Mouse (Mus musculus) thymus, adult 2 months (tissue): ENCODE data around the gene Mlxip. TPM values are rescaled to one million over a fixed set of nuclear protein-coding genes. Genes with fewer than 3 reads are reported as not detected.

Experiments used
- DNase-seq: peaks from one replicate; pipeline ENCODE4 v3.0.0; 2021
- H3K27ac ChIP-seq: fragments of 200-500 bp; 2 replicates; pipeline ENCODE4 v1.5.1; 2012; ENCODE audit warnings: low read length, control low read depth; ENCODE audit not compliant: control insufficient read depth, insufficient read depth
- H3K27me3 ChIP-seq: fragments of 200-500 bp; 2 replicates; pipeline ENCODE4 v1.6.1; 2012; ENCODE audit warnings: mild to moderate bottlenecking, low read length, moderate library complexity, mixed read lengths; ENCODE audit not compliant: control insufficient read depth, insufficient read depth
- H3K36me3 ChIP-seq: fragments of 200-500 bp; 2 replicates; pipeline ENCODE4 v1.6.1; 2012; ENCODE audit warnings: mild to moderate bottlenecking, low read length, moderate library complexity; ENCODE audit not compliant: control insufficient read depth, insufficient read depth
- H3K4me1 ChIP-seq: fragments of 200-500 bp; replicated peaks from 2 replicates; pipeline ENCODE4 v1.6.1; 2012; ENCODE audit warnings: low read length; ENCODE audit not compliant: control insufficient read depth, insufficient read depth
- H3K4me3 ChIP-seq: fragments of 200-500 bp; 2 replicates; pipeline ENCODE4 v1.5.1; 2012; ENCODE audit warnings: mild to moderate bottlenecking, low read length, control low read depth, moderate library complexity; ENCODE audit not compliant: control insufficient read depth, insufficient read depth
- CTCF ChIP-seq: fragments of 200-500 bp; IDR thresholded peaks from 2 replicates; pipeline ENCODE4 v1.5.1; 2012; ENCODE audit warnings: mild to moderate bottlenecking, control low read depth, low read length, moderate library complexity, borderline replicate concordance; ENCODE audit not compliant: control insufficient read depth, poor library complexity, insufficient read depth; ENCODE audit errors: extremely low read depth
- POLR2A ChIP-seq: fragments of 200-500 bp; IDR thresholded peaks from 2 replicates; pipeline ENCODE4 v1.6.1; 2012; ENCODE audit warnings: mild to moderate bottlenecking, low read length, control low read depth, moderate library complexity; ENCODE audit not compliant: control insufficient read depth, poor library complexity, insufficient read depth; ENCODE audit errors: extremely low read depth
- WGBS: fragments of 180-500 bp; shearing (Covaris S2); methylation state at CpG from one replicate; pipeline ENCODE4 v1.1.7; 2018; 5-methylcytosine and 5-hydroxymethylcytosine counted together
- polyA plus RNA-seq: library from polyadenylated mRNA; depleted of rRNA; stranded (reverse); fragments of >200 nt; gene quantifications from 2 replicates; pipeline ENCODE4 v1.2.3, GENCODE M21; 2012; rRNA removed

The Mlxip gene
- polyA plus RNA-seq: 113 and 124 TPM in 2 replicates

DNA sequence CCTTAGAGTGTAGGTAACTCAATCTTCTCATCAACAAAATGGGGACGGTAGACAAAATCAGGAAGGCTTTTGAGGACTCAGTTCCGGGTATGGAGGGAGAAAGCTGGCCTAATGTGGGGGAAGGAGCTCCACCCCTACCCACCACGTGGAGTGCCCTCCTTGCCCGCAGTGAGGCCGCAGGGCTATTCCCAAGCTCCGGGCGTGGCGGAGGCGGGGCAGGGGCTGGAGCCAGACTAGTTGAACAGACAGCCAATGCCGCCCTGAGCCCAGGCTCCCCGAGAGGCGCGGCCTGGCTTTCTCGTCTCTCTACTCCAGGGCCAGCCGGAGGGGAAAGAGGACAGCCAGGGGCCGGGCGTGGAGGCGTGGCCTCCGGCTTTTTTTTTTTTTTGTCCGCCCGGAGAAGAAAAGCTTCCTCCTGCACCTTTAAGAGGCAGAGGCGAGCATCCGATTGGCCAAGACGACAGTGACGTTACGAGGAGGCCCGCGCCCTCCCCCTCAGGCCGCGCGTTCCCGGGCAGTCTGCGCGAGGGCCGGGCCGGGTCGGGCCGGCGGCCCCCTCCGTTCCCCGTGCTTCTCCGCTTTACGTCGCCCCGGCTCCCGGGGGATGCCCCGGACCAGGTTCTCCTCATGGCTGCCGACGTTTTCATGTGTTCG is at the start of gene Mlxip:
Gene Mlxip, plus strand, starts transcription at position 496 of the 654 bp plus-strand sequence.
- peak; percentile 30; the same call in 1 of the 2 replicates for TF ChIP-seq CTCF
- peak; percentile 76 for TF ChIP-seq POLR2A
- no peaks in the 10 kb centered on the region for H3K27me3 ChIP-seq
- WGBS: under 1% methylated on average over 50 of the region's 50 CpGs
- H3K36me3 ChIP-seq: no peaks in the 10 kb centered on the region
- H3K4me1 ChIP-seq: peaks cover 24% of the 10 kb centered on the region
- peak; percentile 88 for DNase-seq
- no peak within 1 kb of the TSS for H3K27ac ChIP-seq
- H3K4me3 ChIP-seq: peak within 1 kb of the TSS; percentile 92

DNA sequence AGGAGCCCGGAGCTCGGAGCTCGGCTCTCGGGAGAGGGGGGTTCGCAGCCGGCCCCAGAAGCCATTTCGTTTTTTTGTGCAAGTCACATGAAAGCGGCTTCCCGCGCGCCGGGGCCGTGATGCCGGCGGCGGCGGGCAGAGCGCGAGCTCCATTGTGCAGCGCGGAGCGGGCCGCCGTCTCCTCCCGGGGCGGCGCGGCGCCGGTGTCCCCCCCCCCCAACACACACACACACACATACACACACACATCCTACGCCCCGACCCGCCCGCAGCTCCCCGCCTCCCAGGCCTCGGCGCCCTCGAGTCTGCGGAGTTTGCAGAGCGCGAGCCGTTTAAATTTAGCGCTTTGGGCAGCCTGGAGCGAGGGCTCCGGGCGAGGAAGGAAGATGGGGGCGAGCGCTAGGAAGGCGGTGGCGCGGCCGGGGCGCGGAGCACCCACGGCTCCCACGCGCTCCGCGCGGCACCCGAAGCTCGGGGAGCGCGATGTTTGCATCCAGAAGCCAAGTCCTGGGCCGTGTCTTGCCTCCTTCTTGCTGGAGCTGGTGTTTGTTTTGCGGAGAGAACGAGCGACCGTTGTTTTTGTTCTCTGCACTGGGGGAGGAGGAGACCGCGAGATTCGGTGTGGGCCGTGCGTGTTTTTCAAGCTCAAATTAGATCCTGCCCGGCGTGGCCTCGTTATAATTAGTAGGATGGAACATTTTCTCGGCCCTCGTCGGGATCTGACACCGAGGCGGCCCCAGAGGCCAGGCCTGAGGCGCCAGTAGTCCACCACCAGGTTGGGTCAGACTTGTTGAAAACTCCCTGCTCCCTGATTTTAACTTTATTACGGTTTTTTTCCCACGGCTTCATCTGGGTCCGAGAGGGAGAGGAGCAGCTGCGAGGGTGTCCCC is 49.4 kb upstream of the Mlxip start:
- DNase-seq: peak; percentile 58
- Histone ChIP-seq H3K4me1 (peaks cover 20% of the 10 kb centered on the region), H3K36me3 (no peaks in the 10 kb centered on the region), H3K4me3 (peak overlapping the region; percentile 75), H3K27ac (peak overlapping the region; percentile 70), H3K27me3 (no peaks in the 10 kb centered on the region)
- under 1% methylated on average over 76 of the region's 87 CpGs for WGBS
- TF ChIP-seq CTCF: no peak
- TF ChIP-seq POLR2A: 0 out of 2 replicates have a peak, but pooled peaks have one; percentile 2

DNA sequence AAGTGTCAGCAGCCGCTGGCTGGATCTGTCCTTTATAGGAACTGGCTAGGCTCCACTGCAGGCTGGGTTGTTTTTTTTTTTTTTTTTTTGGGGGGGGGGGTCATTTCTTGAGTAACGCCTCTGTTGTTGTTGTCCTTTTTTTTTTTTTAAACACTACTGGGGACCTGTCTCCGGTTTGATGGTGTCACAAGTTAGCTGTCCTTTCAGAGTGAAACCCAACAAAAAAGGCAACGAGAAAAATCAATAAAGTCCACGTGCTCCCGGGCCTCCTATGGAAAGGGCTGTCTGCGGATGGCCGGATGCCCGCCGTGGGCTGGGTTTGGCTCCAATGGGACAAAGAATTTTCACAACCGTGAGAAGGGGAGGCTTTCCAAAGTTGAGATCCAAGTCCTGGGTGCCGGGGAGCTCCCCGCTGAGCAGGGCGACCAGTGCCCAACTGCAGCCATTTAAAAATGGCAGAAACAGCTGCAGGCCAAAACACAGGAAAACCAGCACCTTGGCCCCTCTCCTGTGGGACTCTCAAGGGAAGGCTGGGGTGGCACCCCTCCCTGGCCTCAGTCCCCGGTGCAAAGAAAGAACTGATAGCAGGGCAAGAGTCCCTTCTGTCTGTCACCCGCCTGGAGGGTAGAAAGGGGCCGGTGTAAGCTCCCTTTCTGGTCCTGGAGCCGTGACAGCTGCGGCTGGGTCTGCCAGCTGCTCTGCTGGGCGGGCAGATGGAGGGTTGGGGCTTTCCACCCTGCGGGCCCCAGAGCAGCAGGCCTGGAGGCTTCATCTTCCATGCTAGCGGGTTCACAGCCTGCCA is 48.5 kb upstream of the Mlxip start:
- DNase-seq: peak; percentile 59
- Histone ChIP-seq H3K4me1 (peaks cover 26% of the 10 kb centered on the region), H3K36me3 (no peaks in the 10 kb centered on the region), H3K27me3 (no peaks in the 10 kb centered on the region), H3K27ac (peak overlapping the region; percentile 70), H3K4me3 (peak overlapping the region; percentile 75)
- TF ChIP-seq CTCF (no peak), POLR2A (no peak)
- WGBS: 6% methylated on average over 22 of the region's 22 CpGs

DNA sequence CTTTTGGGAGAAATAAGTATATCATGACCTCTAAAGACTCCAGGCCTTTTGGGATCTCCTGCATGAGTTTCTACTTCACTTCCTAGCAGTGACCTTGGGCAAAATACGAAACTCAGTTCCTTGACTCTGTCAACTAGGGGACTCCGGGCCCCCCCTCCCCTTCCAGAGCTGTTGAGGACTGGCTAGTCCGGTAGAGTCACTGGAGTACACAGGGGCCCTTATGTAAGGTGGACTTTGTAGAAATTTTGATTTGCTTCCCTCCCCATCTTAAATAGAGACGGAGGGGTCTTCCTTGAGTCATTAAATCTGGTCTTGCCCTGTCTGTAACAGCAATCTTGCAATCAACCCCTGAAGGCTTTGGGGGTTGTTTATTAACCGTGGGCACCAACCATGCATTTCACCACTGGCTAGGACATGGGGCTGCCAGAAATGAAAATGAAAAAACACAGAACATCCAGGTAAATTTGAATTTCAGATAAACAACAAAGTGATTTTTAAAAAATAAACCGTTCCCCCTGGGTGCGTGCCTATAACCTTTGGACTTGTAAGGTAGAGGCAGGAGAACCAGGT is 47.8 kb upstream of the Mlxip start:
- DNase-seq: no peak
- 88% methylated on average over 7 of the region's 7 CpGs for WGBS
- Histone ChIP-seq H3K27me3 (no peaks in the 10 kb centered on the region), H3K4me3 (0 out of 2 replicates have a peak overlapping the region, but pooled peaks have one; percentile 75), H3K27ac (no peak overlapping the region), H3K36me3 (no peaks in the 10 kb centered on the region), H3K4me1 (peaks cover 26% of the 10 kb centered on the region)
- no peak for TF ChIP-seq CTCF
- TF ChIP-seq POLR2A: no peak

DNA sequence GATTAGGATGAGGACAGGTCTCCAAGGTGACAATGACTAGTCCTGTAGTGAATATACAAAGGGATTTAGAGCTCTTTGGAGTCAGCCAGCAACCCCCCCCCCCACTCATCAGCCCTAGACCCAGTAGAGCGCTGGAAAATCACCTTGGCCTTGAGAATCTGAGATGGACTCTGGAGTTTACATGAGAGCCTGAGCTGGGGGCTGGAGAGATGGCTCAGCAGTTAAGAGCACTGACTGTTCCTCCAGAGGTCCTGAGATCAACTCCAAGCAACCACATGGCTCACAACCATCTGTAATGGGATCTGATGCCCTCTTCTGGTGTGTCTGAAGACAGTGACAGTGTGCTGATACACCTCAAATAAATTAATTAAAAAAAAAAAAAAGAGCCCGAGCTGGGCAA is 46.6 kb upstream of the Mlxip start:
- H3K4me3 ChIP-seq: no peak overlapping the region
- H3K4me1 ChIP-seq: peaks cover 26% of the 10 kb centered on the region
- DNase-seq: no peak
- no peaks in the 10 kb centered on the region for H3K27me3 ChIP-seq
- 85% methylated on average over 2 of the region's 2 CpGs for WGBS
- no peak overlapping the region for H3K27ac ChIP-seq
- TF ChIP-seq CTCF: no peak
- TF ChIP-seq POLR2A: no peak
- H3K36me3 ChIP-seq: no peaks in the 10 kb centered on the region

DNA sequence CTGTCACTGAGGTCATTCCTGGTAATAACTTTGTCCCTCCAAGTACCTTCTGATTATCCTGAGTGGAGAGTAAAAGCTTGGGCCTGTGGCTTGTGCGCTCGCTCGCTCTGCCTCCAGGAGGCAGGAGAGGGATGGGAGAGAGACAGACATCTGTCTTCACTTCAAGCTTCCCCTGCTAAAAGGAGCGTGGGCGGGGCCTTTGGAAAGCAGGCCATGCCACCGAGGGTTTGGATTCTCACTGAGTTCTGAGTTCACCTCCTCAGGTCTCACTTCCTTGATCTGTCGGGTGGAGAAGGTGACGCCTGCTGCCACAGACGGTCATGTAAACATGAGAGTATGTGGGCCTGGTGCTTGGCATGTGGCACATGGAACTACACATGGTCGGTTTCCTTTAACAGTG is 44.2 kb upstream of the Mlxip start:
- Histone ChIP-seq H3K4me1 (peaks cover 19% of the 10 kb centered on the region), H3K36me3 (peaks cover 7% of the 10 kb centered on the region), H3K27me3 (no peaks in the 10 kb centered on the region), H3K27ac (no peak overlapping the region), H3K4me3 (no peak overlapping the region)
- DNase-seq: peak; percentile 52
- TF ChIP-seq CTCF (no peak), POLR2A (no peak)
- WGBS: 72% methylated on average over 10 of the region's 10 CpGs
